Mouse (Mus musculus) liver, postnatal 0 days (tissue): Measurements from ENCODE around the gene Sv2a. TPM values are rescaled to one million over a fixed set of nuclear protein-coding genes. Genes with fewer than 3 reads are reported as not detected.

ENCODE experiments used
- ATAC-seq: fragments of 200-750 bp; cut with Nextera tagmentation; 2 replicates; pipeline ENCODE4 v1.8.0; 2017; ENCODE audit warnings: mild to moderate bottlenecking, moderate library complexity
- DNase-seq: peaks from one replicate; pipeline ENCODE4 v3.0.0-alpha.2; 2016
- H3K27ac ChIP-seq: fragments of 300-500 bp; sonication (generic); 2 replicates; pipeline ENCODE4 v1.5.1; 2014; ENCODE audit warnings: antibody characterized with exemption, moderate library complexity, mild to moderate bottlenecking, low read depth
- H3K27me3 ChIP-seq: fragments of 300-500 bp; sonication (generic); 2 replicates; pipeline ENCODE4 v1.6.1; 2014; ENCODE audit warnings: low read length, control low read depth, mixed read lengths; ENCODE audit not compliant: insufficient read depth
- H3K36me3 ChIP-seq: fragments of 300-500 bp; sonication (generic); replicated peaks from 2 replicates; pipeline ENCODE4 v1.6.1; 2014; ENCODE audit warnings: mild to moderate bottlenecking, control low read depth, low read length, moderate library complexity, mixed read lengths; ENCODE audit not compliant: insufficient read depth
- H3K4me1 ChIP-seq: fragments of 300-500 bp; sonication (generic); 2 replicates; pipeline ENCODE4 v1.6.1; 2014; ENCODE audit warnings: antibody characterized with exemption, mild to moderate bottlenecking, control low read depth; ENCODE audit not compliant: insufficient read depth
- H3K4me2 ChIP-seq: fragments of 300-500 bp; sonication (generic); 2 replicates; pipeline ENCODE4 v1.6.1; 2014; ENCODE audit warnings: low read depth, mild to moderate bottlenecking, low read length, moderate library complexity, mixed read lengths
- H3K4me3 ChIP-seq: fragments of 300-500 bp; sonication (generic); 2 replicates; pipeline ENCODE4 v1.5.1; 2014; ENCODE audit warnings: low read depth, low read length
- H3K9ac ChIP-seq: fragments of 300-500 bp; sonication (generic); replicated peaks from 2 replicates; pipeline ENCODE4 v1.6.1; 2014; ENCODE audit warnings: mild to moderate bottlenecking, moderate library complexity
- H3K9me3 ChIP-seq: fragments of 300-500 bp; sonication (generic); 2 replicates; pipeline ENCODE4 v1.6.1; 2016; ENCODE audit warnings: mild to moderate bottlenecking, control low read depth, low read length, mixed read lengths
- CTCF ChIP-seq: sonication (generic); IDR thresholded peaks from 2 replicates; pipeline ENCODE4 v1.5.1; 2016; ENCODE audit warnings: antibody characterized with exemption, low read depth
- EP300 ChIP-seq: IDR thresholded peaks from 2 replicates; pipeline ENCODE4 v1.6.1; 2016; ENCODE audit warnings: antibody characterized with exemption, low read depth, mild to moderate bottlenecking
- WGBS: fragments of 180-500 bp; shearing (Covaris S2); extraction: QIAGEN DNeasy Blood & Tissue Kit; methylation state at CpG from one replicate; pipeline ENCODE4 v1.1.7; 2014; ENCODE audit not compliant: insufficient replicate concordance; 5-methylcytosine and 5-hydroxymethylcytosine counted together
- polyA plus RNA-seq: library from polyadenylated mRNA; unstranded; fragments of >200 nt; fragmentation: Nextera tagmentation; extraction: Ambion mirVana; gene quantifications from 2 replicates; pipeline ENCODE4 v1.2.1, GENCODE M21; 2015

Sv2a gene
- polyA plus RNA-seq, 1 experiment from 2014 or later: 0.08 TPM

GRCm38 (mm10) chr3:96222774-96223173, 41.8 kb downstream of the Sv2a start:
- Histone ChIP-seq H3K4me3 (peak overlapping the region; percentile 67), H3K27me3 (no peaks in the 10 kb centered on the region), H3K4me1 (peaks cover 45% of the 10 kb centered on the region), H3K36me3 (no peaks in the 10 kb centered on the region), H3K9me3 (no peaks in the 10 kb centered on the region), H3K9ac (peak overlapping the region; percentile 93), H3K4me2 (peak overlapping the region; percentile 70), H3K27ac (peak overlapping the region; percentile 99; the same call in 1 of the 2 replicates)
- WGBS: 65% methylated on average over 4 of the region's 4 CpGs
- DNase-seq (no peak), ATAC-seq (no peak)
- TF ChIP-seq CTCF (no peak), EP300 (no peak)

- Histone ChIP-seq H3K27ac (no peak overlapping the region), H3K4me1 (peaks cover 38% of the 10 kb centered on the region), H3K27me3 (no peaks in the 10 kb centered on the region), H3K36me3 (no peaks in the 10 kb centered on the region), H3K4me3 (no peak overlapping the region), H3K9me3 (no peaks in the 10 kb centered on the region), H3K9ac (peak overlapping the region; percentile 31; the same call in 1 of the 2 replicates), H3K4me2 (peak overlapping the region; percentile 70)
- TF ChIP-seq CTCF (no peak), EP300 (no peak)
- DNase-seq (no peak), ATAC-seq (no peak)
- 66% methylated on average over 2 of the region's 2 CpGs for WGBS
Measured at GRCm38 (mm10) chr3:96225421-96225820, 44.5 kb downstream of the Sv2a start.

- peak; percentile 28; the same call in 1 of the 2 replicates for ATAC-seq
- Histone ChIP-seq H3K4me1 (peaks cover 34% of the 10 kb centered on the region), H3K27me3 (no peaks in the 10 kb centered on the region), H3K36me3 (no peaks in the 10 kb centered on the region), H3K27ac (no peak overlapping the region), H3K4me2 (no peak overlapping the region), H3K9ac (no peak overlapping the region), H3K4me3 (no peak overlapping the region), H3K9me3 (no peaks in the 10 kb centered on the region)
- 64% methylated on average over 8 of the region's 8 CpGs for WGBS
- DNase-seq: no peak
- TF ChIP-seq CTCF: no peak
- no peak for TF ChIP-seq EP300
Measured at GRCm38 (mm10) chr3:96226695-96227648, 46.0 kb downstream of the Sv2a start.

GRCm38 (mm10) chr3:96228828-96229227, 47.9 kb downstream of the Sv2a start:
- no peaks in the 10 kb centered on the region for H3K9me3 ChIP-seq
- ATAC-seq: no peak
- H3K27me3 ChIP-seq: no peaks in the 10 kb centered on the region
- H3K4me1 ChIP-seq: peaks cover 17% of the 10 kb centered on the region
- WGBS: 59% methylated on average over 2 of the region's 2 CpGs
- no peaks in the 10 kb centered on the region for H3K36me3 ChIP-seq
- TF ChIP-seq EP300 (no peak), CTCF (no peak)
- no peak overlapping the region for H3K9ac ChIP-seq
- no peak overlapping the region for H3K4me3 ChIP-seq
- no peak overlapping the region for H3K4me2 ChIP-seq
- no peak for DNase-seq
- H3K27ac ChIP-seq: no peak overlapping the region

GRCm38 (mm10) chr3:96230404-96230803, 49.5 kb downstream of the Sv2a start:
- Histone ChIP-seq H3K4me3 (no peak overlapping the region), H3K4me1 (peaks cover 3% of the 10 kb centered on the region), H3K9ac (no peak overlapping the region), H3K27ac (no peak overlapping the region), H3K36me3 (no peaks in the 10 kb centered on the region), H3K4me2 (no peak overlapping the region), H3K27me3 (no peaks in the 10 kb centered on the region), H3K9me3 (no peaks in the 10 kb centered on the region)
- 55% methylated on average over 2 of the region's 2 CpGs for WGBS
- ATAC-seq (no peak), DNase-seq (no peak)
- TF ChIP-seq EP300 (no peak), CTCF (no peak)

GRCm38 (mm10) chr3:96230910-96231757, 50.2 kb downstream of the Sv2a start:
- DNase-seq: no peak
- Histone ChIP-seq H3K9me3 (no peaks in the 10 kb centered on the region), H3K4me2 (no peak overlapping the region), H3K9ac (no peak overlapping the region), H3K4me1 (no peaks in the 10 kb centered on the region; the same call in 1 of the 2 replicates), H3K36me3 (no peaks in the 10 kb centered on the region), H3K27me3 (no peaks in the 10 kb centered on the region), H3K27ac (no peak overlapping the region), H3K4me3 (no peak overlapping the region)
- WGBS: 73% methylated on average over 4 of the region's 4 CpGs
- TF ChIP-seq CTCF (no peak), EP300 (no peak)
- no peak for ATAC-seq
